Mouse (Mus musculus): Measurements from ENCODE around the gene Fuz.

Fuz gene

GRCm38 (mm10) chr7:44888256-44889105, 7.4 kb upstream of the Fuz start:
- DNase-seq: no peak

- peak in 1 of 2 experiments; percentile 49 for DNase-seq
Observed at GRCm38 (mm10) chr7:44890180-44890579, 5.7 kb upstream of the Fuz start.

- DNase-seq: peak in 1 of 2 experiments; percentile 46
Observed at GRCm38 (mm10) chr7:44890737-44891136, 5.1 kb upstream of the Fuz start.

GRCm38 (mm10) chr7:44891611-44892010, 4.3 kb upstream of the Fuz start:
- DNase-seq: peak in 1 of 2 experiments; percentile 38

GRCm38 (mm10) chr7:44892276-44892921, 3.5 kb upstream of the Fuz start, which contains the start of gene Med25:
TSS of gene Med25 (minus strand) at chr7:44892712.
- peak; percentile 96 for DNase-seq

- DNase-seq: no peak
Observed at GRCm38 (mm10) chr7:44893197-44893596, 2.7 kb upstream of the Fuz start.

- no peak for DNase-seq
Observed at GRCm38 (mm10) chr7:44894175-44894574, 1.7 kb upstream of the Fuz start.

- no peak for DNase-seq
Observed at GRCm38 (mm10) chr7:44895206-44895592, 680 bp upstream of the Fuz start.

GRCm38 (mm10) chr7:44896499-44896898, 620 bp downstream of the Fuz start:
- no peak for DNase-seq

- peak; percentile 45 to 81 for DNase-seq
Observed at GRCm38 (mm10) chr7:44898607-44899006, 2.7 kb downstream of the Fuz start.

- DNase-seq: peak in 1 of 2 experiments; percentile 66
Observed at GRCm38 (mm10) chr7:44900632-44901031, 4.8 kb downstream of the Fuz start.

- DNase-seq: peak; percentile 43 to 68
Observed at GRCm38 (mm10) chr7:44901230-44901722, 5.4 kb downstream of the Fuz start.

GRCm38 (mm10) chr7:44905430-44905829, 9.6 kb downstream of the Fuz start:
- DNase-seq: peak in 1 of 2 experiments; percentile 35

GRCm38 (mm10) chr7:44908706-44909476, 13.0 kb downstream of the Fuz start:
- DNase-seq: peak in 1 of 2 experiments; percentile 33

- no peak for DNase-seq
Observed at GRCm38 (mm10) chr7:44914396-44914795, 18.5 kb downstream of the Fuz start.

- DNase-seq: no peak
Observed at GRCm38 (mm10) chr7:44915314-44915713, 19.4 kb downstream of the Fuz start.

GRCm38 (mm10) chr7:44916191-44916590, 20.3 kb downstream of the Fuz start:
- no peak for DNase-seq

- DNase-seq: no peak
Observed at GRCm38 (mm10) chr7:44916881-44917280, 21.0 kb downstream of the Fuz start.

- no peak for DNase-seq
Observed at GRCm38 (mm10) chr7:44918219-44918618, 22.3 kb downstream of the Fuz start.

GRCm38 (mm10) chr7:44919127-44919526, 23.2 kb downstream of the Fuz start:
- no peak for DNase-seq

GRCm38 (mm10) chr7:44922530-44922929, 26.7 kb downstream of the Fuz start:
- no peak for DNase-seq

- peak; percentile 58 to 70 for DNase-seq
Observed at GRCm38 (mm10) chr7:44925468-44925867, 29.6 kb downstream of the Fuz start.

GRCm38 (mm10) chr7:44928570-44928969, 32.7 kb downstream of the Fuz start:
- no peak for DNase-seq

Data from kidney, postnatal 25 days (tissue).